Mouse (Mus musculus): ENCODE data around the gene Acvr1b.

The Acvr1b gene

DNA sequence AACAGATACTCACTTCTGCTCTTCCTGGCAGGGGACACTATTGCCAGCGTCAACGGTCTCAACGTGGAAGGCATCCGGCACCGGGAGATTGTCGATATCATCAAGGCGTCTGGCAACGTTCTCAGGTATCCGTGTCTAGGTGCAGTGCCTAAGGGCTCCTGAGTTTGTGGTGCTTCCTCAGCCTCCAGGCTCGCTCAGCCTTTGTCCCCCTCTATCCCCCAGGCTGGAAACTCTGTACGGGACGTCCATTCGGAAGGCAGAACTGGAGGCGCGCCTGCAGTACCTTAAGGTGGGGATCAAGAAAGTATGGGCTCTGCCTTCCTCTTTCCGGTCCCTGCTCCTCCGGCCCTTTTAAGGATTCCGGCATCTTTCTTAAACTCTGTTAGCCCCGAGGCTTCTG, 56.6 kb downstream of the Acvr1b start:
- DNase-seq (ENCODE audit: low read depth, low spot score), result no peak

DNA sequence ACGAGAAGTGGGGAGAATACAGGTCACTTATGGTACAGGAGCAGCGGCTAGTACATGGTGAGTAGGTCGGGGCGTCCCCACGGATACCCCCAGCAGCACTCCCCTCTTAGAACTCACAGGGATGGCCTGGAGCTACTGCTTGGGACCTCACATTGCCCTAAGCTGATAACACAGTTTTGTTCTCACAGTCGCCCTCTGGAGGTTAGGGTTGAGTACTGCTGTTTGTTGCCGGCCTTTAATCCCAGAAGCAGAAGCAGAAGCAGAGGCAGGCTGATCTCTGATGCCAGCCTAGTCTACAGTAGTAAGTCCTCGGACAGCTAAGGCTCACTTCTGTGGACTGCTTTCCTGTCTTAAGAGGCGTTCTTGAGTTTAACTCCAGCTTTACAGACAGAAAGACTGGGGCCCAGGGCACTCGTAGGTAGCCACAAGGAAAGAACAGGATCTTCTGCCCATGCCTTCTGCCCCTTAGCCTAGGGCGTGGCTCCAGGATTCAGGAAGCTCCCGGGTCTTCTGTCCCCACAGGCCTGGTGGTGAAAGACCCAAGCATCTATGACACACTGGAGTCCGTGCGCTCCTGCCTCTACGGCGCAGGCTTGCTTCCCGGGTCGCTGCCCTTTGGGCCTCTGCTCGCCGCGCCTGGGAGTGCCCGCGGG, 57.3 kb downstream of the Acvr1b start:
- DNase-seq (ENCODE audit: low read depth, low spot score), result no peak

DNA sequence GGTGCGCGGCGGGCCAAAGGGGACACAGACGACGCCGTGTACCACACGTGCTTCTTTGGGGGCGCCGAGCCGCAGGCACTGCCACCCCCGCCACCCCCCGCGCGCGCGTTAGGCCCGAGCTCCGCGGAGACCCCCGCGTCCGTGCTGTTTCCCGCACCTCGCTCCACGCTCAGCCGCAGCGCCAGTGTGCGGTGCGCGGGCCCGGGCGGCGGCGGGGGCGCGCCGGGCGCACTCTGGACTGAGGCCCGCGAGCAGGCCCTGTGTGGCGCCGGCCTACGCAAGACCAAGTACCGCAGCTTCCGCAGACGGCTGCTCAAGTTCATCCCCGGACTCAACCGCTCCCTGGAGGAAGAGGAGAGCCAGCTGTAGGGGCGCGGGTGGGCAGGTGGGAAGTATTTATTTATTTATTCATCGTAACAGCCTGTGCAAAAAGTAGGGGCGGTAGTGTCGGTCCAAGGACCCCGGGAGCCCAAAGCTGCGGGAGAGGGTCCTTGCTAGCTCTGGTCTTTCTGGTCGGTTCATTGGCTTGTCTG, 57.8 kb downstream of the Acvr1b start:
- no peak for DNase-seq (ENCODE audit: low read depth, low spot score)

DNA sequence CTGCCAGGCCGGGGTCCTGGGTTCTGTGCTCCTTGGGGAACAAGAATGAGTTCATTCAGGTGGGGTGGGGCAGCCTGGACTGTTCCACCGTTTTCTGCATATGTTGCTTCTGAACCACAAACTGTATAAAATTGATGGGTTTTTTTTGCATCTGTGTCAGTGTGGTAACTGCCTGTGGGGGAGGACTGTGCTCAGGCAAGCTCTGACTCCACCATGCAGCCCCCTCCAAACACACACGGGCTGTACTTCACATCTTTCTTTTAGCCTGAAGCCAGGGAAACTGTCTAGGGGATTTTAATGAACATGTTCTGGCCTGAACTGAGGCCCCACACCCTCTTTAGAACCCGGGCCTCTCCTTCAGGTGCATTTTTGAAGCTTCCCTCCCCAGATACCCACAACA, 58.7 kb downstream of the Acvr1b start:
- DNase-seq (ENCODE audit: low read depth, low spot score), result no peak

DNA sequence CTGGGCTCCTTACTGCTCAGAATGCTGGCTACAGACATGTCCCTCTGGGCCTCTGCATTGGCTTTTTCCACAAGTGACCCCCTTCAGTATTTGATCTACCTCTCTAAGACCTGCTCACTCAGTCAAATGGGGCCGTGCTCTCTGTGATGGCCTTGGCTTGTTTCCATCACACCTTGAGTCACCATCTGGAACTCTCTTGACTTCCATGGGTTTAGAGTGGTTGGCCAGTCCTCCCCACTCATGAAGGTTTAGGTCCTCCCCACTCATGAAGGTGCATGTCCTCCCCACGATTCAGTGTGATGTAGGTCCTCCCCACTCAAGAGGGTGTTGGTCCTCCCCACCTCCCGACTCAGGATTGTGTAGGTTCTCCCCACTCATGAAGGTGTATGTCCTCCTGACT, 59.3 kb downstream of the Acvr1b start:
- no peak for DNase-seq (ENCODE audit: low read depth, low spot score)

DNA sequence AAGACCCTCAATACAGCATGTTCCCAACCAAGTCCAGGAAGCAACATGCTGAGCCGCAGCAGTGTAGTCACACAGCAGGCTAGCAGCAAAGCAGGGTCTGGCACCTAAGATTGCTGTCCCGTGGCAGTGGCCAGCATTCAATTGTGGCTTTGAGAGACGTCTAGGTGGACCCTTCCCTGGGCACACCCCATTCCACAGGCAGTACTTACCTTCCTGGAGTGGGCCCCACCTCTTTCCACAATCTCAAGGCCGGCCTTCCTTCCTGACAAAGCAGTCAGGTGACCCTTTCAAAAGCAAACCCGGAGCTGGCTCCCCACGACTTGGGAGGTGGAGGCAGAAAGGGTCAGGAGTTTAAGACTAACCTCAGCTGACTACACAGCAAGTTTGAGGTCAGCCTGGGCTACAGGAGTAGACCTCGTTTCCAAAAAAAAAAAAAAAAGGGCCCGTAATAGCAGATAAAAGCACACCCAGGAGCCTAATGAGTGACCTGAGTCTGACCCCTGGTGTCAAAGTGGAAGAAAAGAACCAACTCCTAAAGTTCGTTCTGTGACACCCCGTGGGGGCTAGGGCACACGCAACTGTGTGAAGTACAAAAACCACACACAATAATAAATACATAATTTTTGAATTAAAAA, 59.9 kb downstream of the Acvr1b start:
- DNase-seq (ENCODE audit: low read depth, low spot score), result no peak

DNA sequence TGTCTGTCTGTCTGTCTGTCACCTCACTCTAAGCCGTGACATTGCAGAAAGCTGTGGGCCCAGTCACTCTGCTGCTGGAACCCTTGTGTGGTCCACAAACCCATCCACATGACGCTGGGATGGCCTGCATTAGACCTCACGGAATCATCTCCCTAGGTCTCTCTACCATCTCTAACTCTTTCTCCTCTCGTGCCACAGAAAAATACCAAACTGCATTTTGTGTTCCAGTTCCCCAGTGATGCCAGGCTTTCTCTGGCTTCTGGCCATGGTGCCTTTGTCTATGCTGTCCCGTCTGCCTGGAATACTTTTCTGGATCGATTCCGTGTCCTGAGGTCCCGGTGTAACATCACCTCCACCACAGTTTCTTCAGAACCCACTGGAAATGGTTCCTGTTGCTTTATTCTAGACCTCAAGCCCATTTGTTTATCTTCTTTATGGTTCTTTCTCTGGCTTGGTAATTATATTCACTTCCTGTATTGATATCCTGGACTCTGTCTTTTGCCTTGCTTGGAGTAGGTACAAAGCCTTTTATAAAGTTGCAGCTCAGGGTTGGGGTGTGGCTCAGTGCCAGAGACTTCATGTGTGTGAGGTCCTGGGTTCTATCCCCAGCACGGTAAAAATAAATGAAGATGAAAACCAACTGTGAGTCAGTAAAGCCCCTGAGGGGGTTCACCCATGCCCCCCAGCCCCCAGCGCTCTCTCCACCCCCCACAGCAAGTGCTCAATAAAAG, 60.9 kb downstream of the Acvr1b start:
- DNase-seq (ENCODE audit: low read depth, low spot score), result no peak

DNA sequence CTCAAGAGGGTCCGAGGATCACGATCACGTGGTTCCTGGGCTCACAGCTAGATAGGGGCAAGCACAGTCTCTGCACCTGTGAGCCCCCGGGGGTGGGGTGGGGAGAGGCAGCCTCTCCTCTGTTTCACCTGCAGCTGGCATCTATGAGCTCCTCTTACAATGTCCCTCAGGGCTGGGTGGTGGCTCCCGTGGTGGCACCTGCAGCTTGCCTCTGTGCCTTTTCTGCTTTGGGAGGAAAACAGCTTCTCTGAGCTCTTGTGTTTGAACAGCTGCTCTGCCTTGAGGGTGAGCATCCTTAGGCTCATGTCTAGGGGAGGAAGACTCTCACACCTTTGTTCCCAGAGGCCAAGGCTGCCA, 61.5 kb downstream of the Acvr1b start:
- DNase-seq (ENCODE audit: low read depth, low spot score), result no peak

DNA sequence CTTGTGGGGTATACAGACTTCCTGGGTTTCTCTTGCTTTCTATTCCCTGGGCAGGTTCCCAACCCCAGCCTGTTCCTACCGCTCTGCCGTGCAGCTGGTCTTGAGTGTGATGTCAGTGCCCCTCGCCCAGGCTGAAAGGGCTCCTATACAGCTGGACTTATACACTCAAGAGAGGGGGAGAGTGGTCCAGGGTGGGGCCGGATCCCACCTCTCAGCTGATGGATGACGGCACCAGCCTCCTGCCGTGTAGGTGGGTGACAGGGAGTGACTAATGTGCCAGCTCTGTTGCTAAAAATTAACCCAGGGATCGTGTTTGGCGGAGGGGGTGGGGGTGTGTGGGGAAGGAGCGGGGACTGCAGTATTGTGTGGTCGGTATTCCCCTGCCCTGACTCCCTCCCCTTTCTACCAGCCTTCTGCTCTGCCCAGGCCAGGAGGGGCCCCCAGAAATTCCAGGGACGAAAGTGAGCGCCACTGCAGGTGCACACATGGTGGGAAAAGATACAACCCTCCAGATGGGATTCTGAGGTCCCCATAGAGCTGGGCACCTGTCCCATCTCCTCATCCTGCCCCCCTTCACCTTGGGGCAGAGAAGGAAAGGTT, 62.0 kb downstream of the Acvr1b start:
- DNase-seq (ENCODE audit: low read depth, low spot score), result no peak

DNA sequence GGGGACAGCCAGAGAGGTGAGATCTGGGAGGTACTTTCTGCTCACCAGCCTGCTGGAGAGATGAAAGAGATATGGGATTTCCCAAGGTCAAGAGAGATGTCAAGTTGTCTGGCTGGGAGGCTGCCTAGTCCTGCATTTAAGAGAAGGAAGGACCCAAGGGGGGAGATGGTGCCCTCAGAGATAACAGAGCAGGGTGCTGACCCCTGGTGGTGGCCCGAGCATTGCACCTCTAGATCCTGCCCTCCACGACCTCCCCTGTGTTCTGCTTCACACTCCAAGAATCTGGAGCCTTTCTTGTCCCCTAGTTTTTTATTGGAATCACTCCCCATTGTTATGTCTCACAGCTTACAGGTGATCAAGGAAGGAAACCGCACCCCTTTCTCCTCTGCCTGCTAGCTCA, 63.0 kb downstream of the Acvr1b start:
- no peak for DNase-seq (ENCODE audit: low read depth, low spot score)

DNA sequence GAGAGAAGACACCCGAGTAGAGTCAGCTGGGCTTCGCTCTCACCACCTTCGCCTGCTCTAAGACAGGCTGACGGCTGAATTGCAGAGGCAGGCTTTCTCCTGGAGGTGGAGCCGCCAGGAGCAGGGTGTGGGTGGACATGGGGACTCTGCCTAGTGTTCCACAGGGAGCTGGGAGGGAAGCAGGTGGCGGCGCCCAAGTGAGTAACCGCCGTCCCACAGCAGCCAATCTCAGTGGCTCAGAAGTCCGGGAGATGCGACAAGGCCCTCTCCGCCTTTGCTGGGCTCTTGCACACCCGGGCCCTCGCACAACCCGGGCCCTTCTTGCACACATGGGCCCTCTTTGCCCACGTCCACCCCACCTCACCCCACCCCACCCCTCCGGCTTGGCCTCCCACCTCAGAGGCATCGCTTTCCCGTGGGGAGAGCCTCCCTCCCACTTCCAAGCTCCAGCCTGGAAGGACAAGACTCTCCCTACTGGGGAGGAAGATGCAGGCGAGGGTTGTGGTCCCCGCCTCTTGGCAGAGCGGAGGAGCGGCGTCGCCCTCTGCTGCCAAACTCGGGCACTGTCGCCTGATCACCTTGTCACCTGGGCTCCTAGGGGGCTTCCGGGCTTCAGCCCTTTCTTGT, 65.1 kb downstream of the Acvr1b start:
- DNase-seq (ENCODE audit: low read depth, low spot score), result no peak

DNA sequence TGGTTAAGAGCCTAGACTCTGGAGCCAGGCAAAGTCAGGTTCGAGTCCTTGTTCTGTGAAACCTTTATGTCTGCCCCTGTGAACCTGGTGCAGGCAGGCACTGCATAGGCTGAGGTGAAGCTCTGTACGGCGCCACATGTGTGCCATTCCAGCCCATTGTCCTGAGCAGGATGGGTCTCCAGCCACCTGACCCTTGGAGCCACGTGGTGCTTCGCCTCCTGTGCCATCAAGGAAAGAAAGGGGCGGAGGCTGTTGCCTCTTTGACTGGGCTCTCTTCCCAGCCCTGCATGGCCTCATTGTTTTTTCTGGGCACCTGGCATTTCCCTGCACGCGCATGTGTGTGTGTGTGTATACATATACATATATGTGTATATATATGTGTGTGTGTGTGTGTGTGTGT, 66.0 kb downstream of the Acvr1b start:
- DNase-seq (ENCODE audit: low read depth, low spot score), result no peak

DNA sequence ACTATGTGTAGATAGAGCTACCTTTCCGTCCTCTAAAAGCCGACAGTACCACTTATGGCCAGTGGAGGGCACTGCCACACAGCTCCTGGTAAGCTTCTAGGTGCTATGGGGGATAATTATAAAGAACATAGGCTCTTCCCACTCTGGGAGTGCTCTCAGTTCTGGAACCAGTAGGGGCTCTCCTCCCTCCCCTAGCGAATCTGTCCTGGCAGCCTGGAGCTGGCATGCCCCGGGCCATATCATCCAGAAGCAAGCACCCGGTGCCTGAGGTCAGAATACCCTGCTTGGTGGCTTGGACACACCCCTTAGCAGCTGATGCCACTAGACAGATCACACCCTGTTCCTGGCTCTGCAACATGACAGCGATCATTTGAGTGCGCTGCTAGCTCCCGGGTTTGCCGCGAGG, 66.9 kb downstream of the Acvr1b start:
- DNase-seq (ENCODE audit: low read depth, low spot score), result peak; percentile 72

DNA sequence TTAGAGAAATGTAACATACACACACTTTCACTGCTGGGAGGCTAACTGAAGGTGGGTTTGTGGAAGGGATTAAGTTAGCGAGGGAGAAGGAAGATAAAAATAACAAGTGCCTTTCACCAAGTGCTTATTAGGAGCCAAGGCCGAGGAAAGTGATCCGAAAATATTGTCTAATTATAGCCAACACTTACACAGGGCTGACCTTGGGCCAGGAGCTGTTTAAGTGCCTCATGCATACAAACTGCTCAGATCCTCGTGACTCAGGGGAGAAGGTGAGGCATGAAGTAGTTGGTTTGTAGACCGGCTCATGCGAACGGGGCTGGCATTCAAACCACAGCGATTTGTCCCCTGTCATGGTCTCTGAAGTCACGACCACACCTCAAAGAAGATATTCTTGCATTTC, 67.4 kb downstream of the Acvr1b start:
- no peak for DNase-seq (ENCODE audit: low read depth, low spot score)

DNA sequence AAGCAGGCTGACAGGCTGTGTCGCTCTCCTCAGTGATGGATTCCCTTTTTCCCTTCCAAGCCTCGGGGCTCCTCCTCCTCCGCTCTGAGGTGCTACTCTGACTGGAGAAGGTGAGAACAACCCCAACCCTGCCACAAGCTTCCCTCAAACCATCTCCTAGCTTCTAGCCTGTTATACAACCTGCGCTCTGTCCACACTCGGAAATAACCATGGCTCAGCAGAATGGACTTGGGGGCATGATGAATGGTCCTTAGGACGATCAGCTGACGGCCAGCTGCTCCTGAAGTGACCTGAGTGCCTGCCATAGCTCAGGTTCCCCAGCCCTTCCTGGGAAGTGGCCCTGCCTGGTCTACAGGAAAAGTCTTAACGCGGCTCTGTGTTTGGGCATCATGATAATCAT, 68.0 kb downstream of the Acvr1b start:
- DNase-seq (ENCODE audit: low read depth, low spot score), result no peak

DNA sequence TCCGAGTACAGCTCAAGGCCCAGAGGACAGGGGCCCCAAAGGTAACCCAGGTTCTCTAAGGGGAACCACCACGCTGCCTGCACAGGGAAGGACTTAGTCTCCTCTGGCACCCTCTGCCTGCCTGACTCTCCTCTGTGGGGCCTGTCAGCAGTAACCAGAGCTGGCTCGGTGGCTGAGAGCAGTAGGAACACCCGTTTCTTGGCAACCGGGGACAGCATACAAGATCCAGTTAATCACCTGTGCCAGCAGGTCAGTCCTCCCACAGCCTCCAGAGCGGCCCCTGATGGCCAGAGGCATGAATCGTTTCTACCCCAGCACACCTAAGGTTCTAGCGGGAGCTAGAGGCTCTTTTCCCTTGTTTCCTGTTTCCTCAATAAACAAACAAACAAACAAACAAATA, 68.8 kb downstream of the Acvr1b start:
- no peak for DNase-seq (ENCODE audit: low read depth, low spot score)

DNA sequence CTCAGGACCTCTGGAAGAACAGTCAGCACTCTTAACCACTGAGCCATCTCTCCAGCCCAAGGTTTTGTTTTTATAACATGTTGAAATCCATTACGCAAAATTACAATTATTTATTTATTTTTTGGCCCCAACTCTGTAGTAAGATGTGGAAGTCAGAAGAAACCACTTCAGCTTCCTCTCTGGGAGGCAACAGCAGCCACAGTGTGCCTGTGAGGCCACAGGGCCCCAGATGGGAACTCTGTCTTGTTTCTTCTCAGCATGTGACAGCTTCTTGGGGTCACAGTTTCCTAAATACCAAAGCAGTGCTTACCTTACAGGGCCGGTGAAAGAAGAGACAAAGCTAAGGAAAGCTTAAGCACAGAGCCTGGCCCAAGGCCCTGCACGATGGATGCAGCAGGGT, 70.1 kb downstream of the Acvr1b start:
- no peak for DNase-seq (ENCODE audit: low read depth, low spot score)

DNA sequence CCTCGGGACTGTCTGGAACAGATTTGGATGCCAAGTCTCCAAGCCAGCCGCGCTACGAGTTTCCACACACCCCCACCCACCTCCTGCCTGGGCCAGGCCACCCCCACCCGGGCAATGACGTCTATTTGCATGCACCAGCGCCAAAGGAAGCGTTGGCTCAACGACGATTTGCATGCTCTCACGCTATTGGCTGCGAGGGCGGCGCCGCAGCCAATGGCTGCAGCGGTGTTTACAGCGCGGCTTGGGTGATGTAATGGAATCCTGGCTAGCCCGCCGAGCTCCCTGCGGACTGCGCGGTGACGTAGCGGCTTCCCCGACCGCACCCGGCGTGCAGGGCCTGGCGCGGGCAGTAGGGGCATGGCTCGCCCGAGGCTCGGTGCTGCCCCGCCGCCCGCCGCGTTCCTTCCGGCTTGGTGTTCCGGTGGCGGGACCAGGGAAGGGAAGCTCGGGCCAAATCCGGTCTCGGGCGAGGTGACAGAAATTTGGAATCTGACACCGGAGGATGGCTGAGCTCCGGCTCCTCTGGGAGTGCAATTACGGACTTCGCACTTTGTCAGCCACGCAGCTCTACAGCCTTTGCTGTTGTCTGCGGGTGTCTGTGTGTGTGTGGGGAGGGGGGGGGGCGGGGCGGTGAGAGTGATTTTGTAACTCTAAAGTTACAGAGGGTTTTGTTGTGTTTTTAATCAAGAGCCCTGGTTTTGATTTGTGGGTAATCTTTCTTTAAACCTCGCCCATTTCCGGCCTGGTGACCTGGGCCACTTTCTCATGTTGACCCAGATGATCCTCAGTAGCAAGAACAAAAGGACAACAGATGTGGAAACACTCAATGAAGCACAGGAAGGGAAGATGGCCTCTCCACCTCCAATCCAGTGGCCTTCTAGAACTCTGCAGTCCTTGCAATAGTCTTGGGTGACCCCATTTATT, 72.6 kb downstream of the Acvr1b start:
- DNase-seq (ENCODE audit: low read depth, low spot score), result peak; percentile 95

DNA sequence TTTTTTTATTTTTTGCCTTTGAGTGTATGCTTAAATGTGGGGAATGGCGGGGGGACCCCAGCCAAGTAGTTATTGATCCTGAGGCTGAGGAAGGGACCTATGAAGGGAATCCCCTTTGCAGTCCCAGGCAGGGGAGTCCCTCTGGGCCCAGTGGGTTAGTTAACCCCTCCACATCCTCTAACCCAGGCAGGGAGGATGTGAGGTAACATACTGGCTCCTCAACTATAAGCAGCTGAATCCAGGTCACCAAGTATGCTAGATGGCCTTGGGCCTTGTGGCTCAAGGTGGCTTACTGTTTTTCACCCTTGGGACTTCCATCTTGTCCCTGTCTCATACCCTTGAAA, 73.3 kb downstream of the Acvr1b start:
- no peak for DNase-seq (ENCODE audit: low read depth, low spot score)

DNA sequence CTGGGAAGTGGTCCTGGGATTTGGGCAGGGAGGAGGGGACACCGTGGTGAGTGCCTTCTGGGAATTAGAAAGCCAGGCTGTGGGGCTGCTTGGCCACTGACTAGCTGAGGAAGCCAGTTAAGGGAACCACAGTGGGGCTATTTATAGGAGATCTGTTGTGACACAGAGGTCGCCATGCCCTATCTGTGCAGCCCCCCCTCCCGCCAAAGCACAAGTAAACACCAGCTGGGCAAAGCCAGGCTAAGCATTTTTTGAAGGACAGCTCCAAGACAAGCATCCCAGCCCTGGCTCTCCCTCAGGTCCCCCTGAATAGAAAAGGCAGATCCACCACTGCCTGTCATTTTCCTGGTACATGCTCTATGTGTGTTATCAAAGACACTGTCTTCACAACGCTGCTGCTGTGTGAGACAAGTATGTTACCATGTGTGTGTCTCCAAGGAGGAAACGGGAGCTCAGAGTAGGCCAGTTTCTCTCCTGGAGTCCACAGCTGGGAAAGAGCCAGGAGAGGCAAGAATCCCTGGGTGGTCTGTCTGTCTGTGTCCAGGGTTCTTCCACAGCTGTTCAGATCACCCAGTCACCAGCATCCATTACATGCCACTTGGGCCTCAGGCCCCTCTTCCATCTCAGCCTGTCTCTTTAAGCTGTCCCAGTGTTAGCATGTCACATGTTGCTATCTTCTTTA, 74.3 kb downstream of the Acvr1b start:
- no peak for DNase-seq (ENCODE audit: low read depth, low spot score)

Data from retina, adult 2 months (tissue).